Mouse (Mus musculus) thymus, adult 2 months (tissue): Measurements from ENCODE around the gene Lama5. TPM values are rescaled to one million over a fixed set of nuclear protein-coding genes. Genes with fewer than 3 reads are reported as not detected.
A peak's percentile ranks its signal among the peaks of the same experiment; 100 is the strongest.

Experiments used
- DNase-seq: peaks from one replicate; pipeline ENCODE4 v3.0.0; 2021
- H3K27ac ChIP-seq: fragments of 200-500 bp; 2 replicates; pipeline ENCODE4 v1.5.1; 2012; ENCODE audit warnings: low read length, control low read depth; ENCODE audit not compliant: control insufficient read depth, insufficient read depth
- H3K27me3 ChIP-seq: fragments of 200-500 bp; 2 replicates; pipeline ENCODE4 v1.6.1; 2012; ENCODE audit warnings: mild to moderate bottlenecking, low read length, moderate library complexity, mixed read lengths; ENCODE audit not compliant: control insufficient read depth, insufficient read depth
- H3K36me3 ChIP-seq: fragments of 200-500 bp; 2 replicates; pipeline ENCODE4 v1.6.1; 2012; ENCODE audit warnings: mild to moderate bottlenecking, low read length, moderate library complexity; ENCODE audit not compliant: control insufficient read depth, insufficient read depth
- H3K4me1 ChIP-seq: fragments of 200-500 bp; replicated peaks from 2 replicates; pipeline ENCODE4 v1.6.1; 2012; ENCODE audit warnings: low read length; ENCODE audit not compliant: control insufficient read depth, insufficient read depth
- H3K4me3 ChIP-seq: fragments of 200-500 bp; 2 replicates; pipeline ENCODE4 v1.5.1; 2012; ENCODE audit warnings: mild to moderate bottlenecking, low read length, control low read depth, moderate library complexity; ENCODE audit not compliant: control insufficient read depth, insufficient read depth
- CTCF ChIP-seq: fragments of 200-500 bp; IDR thresholded peaks from 2 replicates; pipeline ENCODE4 v1.5.1; 2012; ENCODE audit warnings: mild to moderate bottlenecking, control low read depth, low read length, moderate library complexity, borderline replicate concordance; ENCODE audit not compliant: control insufficient read depth, poor library complexity, insufficient read depth; ENCODE audit errors: extremely low read depth
- POLR2A ChIP-seq: fragments of 200-500 bp; IDR thresholded peaks from 2 replicates; pipeline ENCODE4 v1.6.1; 2012; ENCODE audit warnings: mild to moderate bottlenecking, low read length, control low read depth, moderate library complexity; ENCODE audit not compliant: control insufficient read depth, poor library complexity, insufficient read depth; ENCODE audit errors: extremely low read depth
- WGBS: fragments of 180-500 bp; shearing (Covaris S2); methylation state at CpG from one replicate; pipeline ENCODE4 v1.1.7; 2018; 5-methylcytosine and 5-hydroxymethylcytosine counted together
- polyA plus RNA-seq: library from polyadenylated mRNA; depleted of rRNA; stranded (reverse); fragments of >200 nt; gene quantifications from 2 replicates; pipeline ENCODE4 v1.2.3, GENCODE M21; 2012

The Lama5 gene
- polyA plus RNA-seq, 1 experiment, result 13.1 TPM

GRCm38 (mm10) chr2:180257963-180258865 lies 32.6 kb upstream of the Lama5 start:
- TF ChIP-seq CTCF (no peak), POLR2A (no peak)
- WGBS, result 63% methylated on average over 11 of the region's 11 CpGs
- Histone ChIP-seq H3K4me1 (peaks cover 11% of the 10 kb centered on the region), H3K4me3 (peak overlapping the region; percentile 86), H3K27ac (no peak overlapping the region), H3K36me3 (peaks cover 18% of the 10 kb centered on the region; the same call in 1 of the 2 replicates), H3K27me3 (no peaks in the 10 kb centered on the region)
- no peak for DNase-seq

GRCm38 (mm10) chr2:180257001-180257521 lies 31.4 kb upstream of the Lama5 start, which contains the start of gene Rps21:
Rps21 (plus strand) TSS chr2:180257377.
- Histone ChIP-seq H3K27me3 (no peaks in the 10 kb centered on the region), H3K4me3 (peak within 1 kb of the TSS; percentile 93), H3K4me1 (peaks cover 11% of the 10 kb centered on the region), H3K36me3 (peaks cover 18% of the 10 kb centered on the region; the same call in 1 of the 2 replicates), H3K27ac (0 out of 2 replicates have a peak within 1 kb of the TSS, but pooled peaks have one; percentile 4)
- peak; percentile 96 for DNase-seq
- 0 out of 2 replicates have a peak, but pooled peaks have one; percentile 15 for TF ChIP-seq CTCF
- TF ChIP-seq POLR2A, result no peak
- WGBS, result under 1% methylated on average over 38 of the region's 38 CpGs

- Histone ChIP-seq H3K4me3 (peak overlapping the region; percentile 93), H3K27me3 (no peaks in the 10 kb centered on the region), H3K4me1 (peaks cover 11% of the 10 kb centered on the region), H3K36me3 (peaks cover 18% of the 10 kb centered on the region; the same call in 1 of the 2 replicates), H3K27ac (0 out of 2 replicates have a peak overlapping the region, but pooled peaks have one; percentile 4)
- 22% methylated on average over 26 of the region's 26 CpGs for WGBS
- no peak for DNase-seq
- TF ChIP-seq POLR2A (no peak), CTCF (no peak)
Measured at GRCm38 (mm10) chr2:180256296-180257000, 30.8 kb upstream of the Lama5 start.

- Histone ChIP-seq H3K27ac (no peak overlapping the region), H3K4me1 (peaks cover 11% of the 10 kb centered on the region)
- no peak for DNase-seq
Measured at GRCm38 (mm10) chr2:180255701-180256100, 30.0 kb upstream of the Lama5 start.

GRCm38 (mm10) chr2:180254436-180255209 lies 29.0 kb upstream of the Lama5 start:
- 96% methylated on average over 5 of the region's 5 CpGs for WGBS
- Histone ChIP-seq H3K4me1 (peaks cover 11% of the 10 kb centered on the region), H3K27me3 (no peaks in the 10 kb centered on the region), H3K36me3 (peaks cover 10% of the 10 kb centered on the region; the same call in 1 of the 2 replicates), H3K27ac (no peak overlapping the region), H3K4me3 (no peak overlapping the region)
- TF ChIP-seq POLR2A (no peak), CTCF (no peak)
- no peak for DNase-seq

More at GRCm38 (mm10) chr2:180255701-180256100, 30.0 kb upstream of the Lama5 start:
- TF ChIP-seq POLR2A, result no peak
- TF ChIP-seq CTCF, result no peak
- Histone ChIP-seq H3K27me3 (no peaks in the 10 kb centered on the region), H3K36me3 (peaks cover 14% of the 10 kb centered on the region; the same call in 1 of the 2 replicates), H3K4me3 (no peak overlapping the region)
- 75% methylated on average over 9 of the region's 9 CpGs for WGBS
